Mouse (Mus musculus): ENCODE data around the gene Ncbp3.

Gene Ncbp3

DNA sequence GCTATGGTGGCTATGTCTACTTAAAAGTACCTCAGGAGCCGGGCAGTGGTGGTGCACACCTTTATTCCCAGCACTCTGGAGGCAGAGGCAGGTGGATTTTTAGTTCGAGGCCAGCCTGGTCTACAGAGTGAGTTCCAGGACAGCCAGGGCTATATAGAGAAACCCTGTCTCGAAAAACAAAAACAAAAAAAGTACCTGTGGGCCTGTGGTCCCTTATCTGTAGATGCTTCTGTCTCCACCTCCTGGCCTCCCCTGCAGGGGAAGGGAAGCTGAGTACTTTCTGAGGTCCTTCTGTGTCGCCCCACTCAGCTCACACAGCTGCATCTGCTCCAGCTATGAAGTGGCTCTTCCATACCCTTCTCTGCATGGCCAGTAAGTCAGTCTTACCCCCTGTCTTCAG is 42.7 kb downstream of the Ncbp3 start, which contains the start of gene Itgae:
Gene Itgae (plus strand): TSS at position 301 of the 400 bp plus-strand sequence.
- DNase-seq, result no peak

DNA sequence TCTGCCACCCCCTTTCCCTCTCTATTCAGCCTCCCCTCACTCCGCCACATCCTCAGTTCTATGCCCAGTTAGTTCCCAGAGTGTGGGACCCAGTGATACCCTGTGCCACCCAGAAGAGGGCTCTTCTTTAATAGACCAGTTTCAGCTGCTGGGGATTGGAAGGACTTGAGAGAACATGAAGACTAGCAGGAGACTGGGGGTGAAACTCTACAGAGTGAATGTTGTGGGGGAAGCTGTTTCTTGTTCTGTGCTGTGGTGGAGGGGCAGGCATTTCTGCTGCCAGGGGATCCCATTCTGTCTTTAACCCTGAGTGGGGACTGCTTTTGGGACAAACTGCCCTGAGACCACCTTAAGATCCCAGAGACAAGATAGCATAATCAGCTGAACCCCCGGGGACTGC is 43.2 kb downstream of the Ncbp3 start:
- DNase-seq, result no peak

DNA sequence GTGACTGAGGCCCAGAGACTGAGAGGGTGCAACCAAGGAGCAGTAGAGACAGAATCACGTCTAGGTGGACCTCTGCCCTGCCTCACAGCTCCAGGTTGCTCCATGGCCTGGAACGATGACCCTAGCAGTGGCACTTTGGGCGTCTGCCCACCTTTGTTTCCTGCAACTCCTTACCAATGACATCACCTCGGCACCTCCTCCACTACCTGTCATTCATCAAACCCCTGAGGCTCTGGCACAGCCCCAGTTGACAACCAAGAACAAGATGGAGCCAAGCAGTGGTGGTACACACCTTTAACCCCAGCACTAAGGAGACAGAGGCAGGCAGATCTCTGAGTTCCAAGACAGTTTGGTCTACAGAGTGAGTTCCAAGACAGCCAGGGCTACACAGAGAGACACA is 44.5 kb downstream of the Ncbp3 start:
- DNase-seq, result no peak

DNA sequence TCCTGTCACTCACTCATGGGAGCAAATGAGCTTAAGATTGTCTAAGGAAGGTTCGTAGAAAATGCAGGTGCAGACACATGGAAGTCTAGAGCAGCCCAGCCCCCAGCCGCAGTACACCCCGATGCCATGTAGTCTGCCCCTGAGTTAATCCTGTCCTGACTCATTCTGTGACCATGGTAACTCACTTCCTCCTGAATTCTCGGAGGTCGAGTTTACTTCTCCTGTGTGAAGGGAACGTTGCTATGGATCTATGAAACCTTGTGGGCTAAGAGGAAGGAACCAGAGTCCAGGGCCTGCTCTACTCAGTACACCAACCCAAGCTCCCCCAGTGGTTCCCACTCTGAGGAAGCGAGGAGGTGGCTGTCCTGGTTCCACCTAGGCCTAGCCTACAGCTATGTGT is 45.3 kb downstream of the Ncbp3 start:
- DNase-seq, result no peak

DNA sequence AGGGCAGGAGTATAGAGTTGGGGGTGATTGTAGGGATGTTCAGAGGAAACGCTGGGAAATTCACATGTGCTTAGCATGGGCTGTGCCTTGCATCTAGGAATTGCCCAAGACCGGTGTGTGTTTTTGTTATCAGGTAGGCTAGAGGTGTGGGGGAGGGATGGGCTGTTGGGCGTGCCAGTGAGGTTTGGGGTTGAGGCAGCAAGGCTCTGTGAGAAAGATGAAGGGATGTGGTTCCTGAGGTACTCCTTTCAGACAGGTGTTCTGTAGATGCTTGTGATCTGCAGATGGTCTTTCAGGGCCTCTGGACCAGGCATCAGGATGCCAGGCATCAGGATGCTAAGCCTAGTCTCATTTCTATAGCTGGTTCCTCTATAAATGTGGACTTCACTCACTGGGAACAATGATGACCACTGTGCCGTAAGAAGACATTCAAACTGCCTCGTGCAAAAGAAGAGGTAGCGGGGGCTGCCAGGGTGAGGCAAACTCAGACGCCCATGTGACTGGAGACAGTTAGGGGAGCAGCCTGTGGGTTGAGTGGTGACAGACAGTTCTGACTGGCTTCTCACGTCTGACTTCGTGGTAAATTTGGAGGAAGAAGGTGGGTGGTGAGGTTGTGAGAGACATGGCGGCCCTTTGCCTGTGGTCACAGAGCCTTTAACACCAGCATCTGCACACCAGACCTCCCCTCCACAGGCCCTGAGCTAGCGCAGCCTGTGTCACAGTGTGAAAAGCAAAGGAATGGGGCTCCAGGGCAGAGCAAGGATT is 46.8 kb downstream of the Ncbp3 start:
- DNase-seq, result no peak

DNA sequence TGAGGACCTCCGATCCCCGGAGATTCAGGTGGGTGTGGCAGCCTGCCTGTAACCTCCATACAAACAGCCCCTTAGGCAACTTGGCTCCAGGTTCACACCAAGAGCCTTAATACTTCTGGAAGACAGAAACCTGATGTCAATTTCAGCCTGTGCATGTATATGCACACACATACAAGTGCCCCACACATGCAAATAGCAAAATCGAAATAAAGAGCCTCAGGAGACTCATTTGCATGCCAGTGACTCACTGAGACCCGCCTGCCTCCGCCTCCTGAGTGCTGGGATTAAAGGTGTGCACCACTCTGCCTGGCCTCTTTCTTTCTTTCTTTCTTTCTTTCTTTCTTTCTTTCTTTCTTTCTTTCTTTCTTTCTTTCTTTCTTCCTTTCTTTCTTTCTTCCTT is 51.3 kb downstream of the Ncbp3 start:
- no peak for DNase-seq

DNA sequence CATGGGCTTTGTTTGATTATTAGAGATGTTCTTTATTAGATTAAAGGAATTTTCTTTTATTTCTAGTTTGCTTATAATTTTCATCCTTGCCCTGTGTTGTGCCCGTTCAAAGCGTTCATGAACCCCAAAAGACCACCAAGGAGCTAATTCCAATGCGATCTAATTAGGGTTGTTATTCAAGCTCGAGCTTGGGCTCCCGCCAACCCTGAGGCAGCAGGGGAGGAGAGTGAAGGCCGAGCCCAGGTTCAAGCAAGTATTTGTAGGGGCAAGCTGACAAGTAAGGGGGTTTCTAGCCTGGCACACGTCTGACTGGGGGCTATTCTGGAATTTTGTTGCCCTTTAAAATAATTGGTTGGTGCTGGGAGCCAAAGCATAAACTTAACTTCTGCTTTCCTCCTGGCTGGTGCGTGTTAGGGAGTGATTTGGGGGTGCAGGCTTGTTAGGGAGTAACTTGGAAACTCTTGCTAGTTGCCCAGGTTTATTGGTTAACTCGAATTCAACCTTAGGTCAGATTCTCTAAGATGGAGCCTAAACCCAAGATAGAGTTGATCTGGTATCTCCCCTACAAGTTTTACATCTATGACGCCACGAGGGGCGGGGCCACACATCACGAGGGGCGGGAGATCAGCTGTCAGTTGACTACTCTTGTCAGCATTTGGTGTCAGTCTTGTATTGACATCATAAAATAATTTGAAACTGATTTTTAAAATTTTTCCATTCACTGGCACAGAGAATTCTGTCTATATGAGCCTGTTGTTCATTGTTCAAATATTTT is 52.6 kb downstream of the Ncbp3 start:
- DNase-seq, result no peak

DNA sequence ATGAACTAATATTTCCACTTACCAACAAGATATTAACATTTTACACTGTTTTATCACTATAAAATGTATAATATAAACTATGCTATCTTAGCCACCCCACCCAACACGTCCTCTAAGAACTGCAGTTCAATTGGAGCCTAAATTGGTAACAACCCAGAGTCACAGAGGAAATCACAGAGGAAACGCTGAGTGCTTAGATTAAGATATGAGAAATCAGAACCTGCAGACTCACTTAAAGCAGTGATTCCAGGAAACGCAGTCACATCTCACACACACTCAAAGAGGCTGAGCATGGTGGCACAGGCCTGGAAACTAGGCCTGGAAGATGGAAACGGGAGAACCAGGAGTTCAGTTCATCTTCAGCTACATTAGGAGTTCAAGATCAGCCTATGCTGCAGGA is 53.7 kb downstream of the Ncbp3 start:
- no peak for DNase-seq

DNA sequence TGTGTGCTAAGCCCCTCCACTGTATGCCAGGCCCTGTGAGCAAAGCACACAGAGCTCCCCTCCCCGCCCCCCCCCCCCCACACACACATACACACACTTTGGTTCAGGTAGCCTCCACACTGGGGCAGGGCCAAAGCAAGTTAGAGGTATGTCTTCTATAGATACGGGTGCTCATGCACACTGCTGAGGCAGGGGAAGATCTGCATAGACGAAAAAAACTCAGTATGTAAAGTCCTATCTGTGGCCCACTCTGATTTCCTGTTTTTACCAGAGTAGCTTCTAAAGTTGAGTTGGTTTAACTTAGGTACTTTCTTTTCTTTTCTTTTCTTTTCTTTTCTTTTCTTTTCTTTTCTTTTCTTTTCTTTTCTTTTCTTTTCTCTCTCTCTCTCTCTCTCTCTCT is 57.7 kb downstream of the Ncbp3 start:
- DNase-seq, result no peak

DNA sequence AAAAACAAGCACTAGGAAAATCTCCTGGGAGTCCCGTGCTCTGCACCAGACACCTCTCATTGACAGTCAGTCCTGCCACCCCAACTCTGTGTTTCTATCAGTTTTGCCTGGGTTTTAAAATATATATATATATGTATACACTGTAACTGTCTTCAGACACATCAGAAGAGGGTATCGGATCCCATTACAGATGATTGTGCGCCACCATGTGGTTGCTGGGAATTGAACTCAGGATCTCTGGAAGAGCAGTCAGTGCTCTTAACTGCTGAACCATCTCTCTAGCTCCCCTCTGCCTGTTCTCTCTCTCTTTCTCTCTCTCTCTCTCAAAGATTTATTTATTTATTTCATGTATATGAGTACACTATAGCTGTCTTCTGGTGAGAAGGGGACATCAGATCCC is 59.8 kb downstream of the Ncbp3 start:
- peak; percentile 59 for DNase-seq

DNA sequence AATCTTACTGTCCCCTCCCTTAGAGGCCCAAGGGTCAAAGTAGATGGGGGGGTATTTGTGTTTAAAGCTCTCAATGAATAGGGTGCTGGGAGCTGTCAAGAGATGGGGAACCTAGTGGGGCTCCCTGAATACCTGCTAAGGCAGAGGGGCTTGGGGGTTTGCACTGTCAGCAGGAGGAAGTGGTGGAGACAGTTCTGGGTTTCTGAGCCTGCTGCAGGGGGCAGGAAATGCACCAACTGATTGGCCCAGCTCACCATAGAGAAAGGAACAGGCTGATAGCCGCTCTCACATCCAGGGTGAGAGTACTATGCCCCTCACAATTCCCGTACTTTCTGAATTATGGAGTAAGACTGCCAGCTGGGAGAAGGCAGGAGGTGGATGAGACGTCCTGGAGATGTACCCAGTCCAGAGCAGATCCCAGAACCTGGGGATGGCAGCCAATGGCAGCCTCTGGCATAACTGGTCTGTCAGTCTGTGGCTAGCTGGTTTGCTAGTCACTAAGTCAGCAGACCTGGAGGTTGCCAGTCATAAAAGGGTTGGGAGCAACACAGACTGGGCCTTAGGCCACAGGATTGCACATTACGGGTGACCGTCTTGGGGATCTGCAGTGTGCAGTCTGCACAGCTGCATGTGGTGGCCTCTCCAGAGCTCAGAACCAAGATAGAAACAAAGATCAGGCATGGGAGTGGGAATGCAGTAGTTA is 60.8 kb downstream of the Ncbp3 start:
- DNase-seq, result no peak

DNA sequence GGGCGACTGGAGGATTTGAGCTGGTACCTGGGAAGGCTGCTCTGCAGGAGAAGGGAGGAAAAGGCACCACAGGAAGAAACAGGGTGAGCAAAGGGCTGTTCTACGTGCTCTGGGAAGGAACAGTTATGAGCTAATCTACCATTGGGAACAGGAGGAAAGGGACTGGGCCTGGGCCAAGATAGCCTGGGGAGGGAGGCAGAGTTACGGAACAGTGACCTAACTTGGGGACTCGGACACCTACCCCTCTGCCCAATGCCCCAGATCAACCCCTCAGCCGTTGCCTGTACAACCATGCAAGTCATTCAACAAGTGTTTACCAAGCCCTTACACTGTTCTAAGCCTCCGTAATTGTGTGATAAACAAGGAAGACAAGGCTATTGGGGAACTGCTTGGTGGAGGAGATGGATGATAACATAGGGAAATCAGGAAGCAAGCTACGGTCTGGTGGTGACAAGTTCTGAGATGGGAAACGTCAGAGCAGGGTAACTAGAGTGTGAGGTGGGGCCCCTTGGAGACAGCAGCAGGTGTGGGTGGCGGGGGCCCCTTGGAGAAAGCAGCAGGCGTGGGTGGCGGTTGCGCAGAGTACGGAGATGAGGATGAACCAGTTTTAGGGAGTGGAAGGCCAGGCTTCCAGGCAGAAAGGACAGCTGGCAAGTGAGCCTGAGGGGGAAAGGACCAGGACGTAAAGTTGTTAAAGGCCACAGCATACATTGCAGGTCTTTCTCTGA is 61.5 kb downstream of the Ncbp3 start:
- no peak for DNase-seq

DNA sequence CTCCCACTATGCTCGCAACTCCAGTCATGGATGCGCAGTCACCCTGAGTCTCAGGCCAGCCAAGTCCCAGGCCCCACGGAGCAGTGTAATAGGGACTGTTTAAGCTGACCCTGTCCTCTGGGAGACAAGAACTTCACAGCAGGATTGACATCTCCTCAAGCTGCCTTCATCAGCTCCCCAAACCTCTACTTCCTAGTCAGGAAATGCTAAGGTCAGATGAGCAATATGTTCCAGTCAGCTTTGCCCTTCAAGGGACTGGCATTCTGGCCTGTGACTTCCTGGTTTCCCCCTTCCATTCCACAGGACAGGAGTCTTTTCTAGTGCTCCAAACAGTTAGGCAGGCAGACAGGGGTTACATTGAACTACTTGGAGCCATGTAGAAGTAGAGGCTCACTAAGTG is 62.4 kb downstream of the Ncbp3 start:
- no peak for DNase-seq

DNA sequence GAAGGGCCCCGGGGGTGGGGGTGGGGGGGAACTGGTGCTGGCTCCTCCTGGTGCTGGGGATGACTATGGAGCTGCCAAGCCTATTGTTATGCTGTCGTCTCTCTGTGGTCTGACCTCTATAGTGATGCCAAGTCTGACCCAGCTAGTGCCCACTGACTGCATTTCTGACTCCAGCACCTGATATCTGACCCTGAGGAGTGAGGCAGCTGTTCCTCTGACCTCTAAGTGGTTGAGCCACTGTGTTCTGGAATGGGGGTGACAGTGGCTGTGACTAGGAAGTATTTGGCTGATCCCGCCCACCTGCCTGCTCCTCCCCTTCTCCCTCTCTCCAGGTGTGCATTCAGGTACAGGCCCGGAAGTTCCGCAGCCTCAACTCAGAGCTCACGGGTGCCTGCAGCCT is 63.8 kb downstream of the Ncbp3 start:
- DNase-seq, result no peak

DNA sequence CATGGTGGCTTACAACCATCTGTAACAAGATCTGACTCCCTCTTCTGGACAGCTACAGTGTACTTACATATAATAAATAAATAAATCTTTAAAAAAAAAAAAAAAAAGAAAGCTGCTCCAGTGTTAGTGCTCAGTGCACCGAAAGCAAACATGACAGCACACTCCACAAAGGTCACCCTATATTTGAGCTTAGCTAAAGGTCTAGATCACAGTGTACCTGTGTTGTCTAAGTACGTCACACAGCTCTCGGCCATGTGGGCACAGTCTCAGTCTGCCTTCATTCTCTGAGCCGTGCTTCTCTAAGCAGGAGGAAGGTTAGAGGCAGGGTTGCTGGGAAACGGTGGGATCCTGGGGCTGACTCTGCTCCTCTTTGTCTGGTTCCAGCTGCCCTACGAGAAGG is 78.9 kb downstream of the Ncbp3 start:
- no peak for DNase-seq

DNA sequence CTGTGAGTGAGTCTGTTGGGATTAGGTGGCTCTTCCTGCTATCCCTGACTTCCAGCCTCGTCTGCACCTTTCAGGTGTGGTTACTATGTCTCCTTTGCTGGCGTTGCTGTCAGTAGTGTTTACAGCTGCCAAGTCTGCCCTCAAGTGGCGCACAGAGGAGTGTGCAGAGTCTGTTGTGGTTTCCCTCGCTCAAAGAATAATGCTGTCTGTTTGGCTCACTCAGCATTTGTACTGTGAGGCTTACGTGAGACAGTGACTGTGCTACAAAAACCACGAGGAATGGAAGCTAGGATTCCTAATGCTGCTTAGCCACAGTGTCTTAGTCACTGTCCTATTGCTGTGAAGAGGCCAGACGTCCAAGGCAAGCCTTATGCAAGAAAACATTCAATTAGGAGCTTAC is 83.4 kb downstream of the Ncbp3 start:
- no peak for DNase-seq

DNA sequence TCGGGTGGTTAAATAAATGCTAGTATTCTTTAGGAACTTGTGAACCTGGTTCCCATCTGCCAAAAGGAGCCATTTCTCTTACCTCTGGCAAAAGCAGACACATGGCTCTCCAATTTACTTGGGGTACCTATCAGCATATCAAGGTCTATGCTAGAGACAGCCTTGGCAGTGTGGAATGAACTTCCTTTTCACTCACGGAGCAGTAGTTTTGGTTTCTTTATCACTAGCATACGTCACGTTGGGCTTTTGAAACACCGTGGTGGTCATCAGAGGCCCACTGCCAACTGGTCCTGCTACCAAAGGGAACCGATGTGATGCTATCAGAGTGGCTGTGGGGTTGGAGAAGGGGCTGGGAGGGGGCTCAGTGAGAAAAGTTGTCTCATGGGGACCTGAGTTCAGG is 85.4 kb downstream of the Ncbp3 start:
- no peak for DNase-seq

DNA sequence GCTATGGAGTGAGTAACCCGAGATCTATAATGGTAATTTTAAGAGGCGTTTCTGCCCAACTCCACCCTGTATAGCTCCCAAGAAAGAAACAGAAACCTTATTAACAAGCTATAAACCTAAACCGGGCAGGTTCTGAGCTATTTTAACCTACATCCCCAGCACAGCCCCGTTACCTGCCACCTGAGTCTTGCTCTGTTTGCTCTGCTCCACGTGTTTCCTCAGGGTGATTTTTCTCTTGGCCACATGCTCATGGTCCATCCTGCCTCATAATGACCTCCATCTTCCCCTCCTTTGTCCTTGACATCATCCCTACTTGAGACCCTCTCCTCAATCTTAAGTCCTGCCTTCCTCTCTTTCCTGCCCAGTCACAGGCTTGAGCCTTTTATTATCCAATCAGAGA is 86.6 kb downstream of the Ncbp3 start:
- DNase-seq, result no peak

DNA sequence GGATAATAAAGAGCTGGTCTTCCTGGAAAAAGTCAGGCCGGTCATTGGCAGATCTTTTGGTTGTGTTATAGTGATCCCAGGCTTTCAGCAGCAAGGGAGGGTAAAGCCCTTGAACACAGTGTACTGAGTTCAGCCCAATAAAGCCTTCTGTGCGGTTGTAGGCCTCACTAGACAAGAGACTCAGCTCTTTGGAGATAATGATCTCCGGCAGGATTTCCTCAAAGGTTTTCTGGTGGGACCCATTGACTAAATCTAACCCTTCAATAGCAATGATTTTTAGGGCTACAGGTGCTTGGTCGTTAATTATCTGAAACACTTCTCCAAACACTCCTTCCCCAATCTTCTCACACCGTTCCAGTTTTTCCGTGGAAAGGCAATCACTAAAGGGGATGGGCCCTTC is 89.0 kb downstream of the Ncbp3 start:
- DNase-seq, result no peak

DNA sequence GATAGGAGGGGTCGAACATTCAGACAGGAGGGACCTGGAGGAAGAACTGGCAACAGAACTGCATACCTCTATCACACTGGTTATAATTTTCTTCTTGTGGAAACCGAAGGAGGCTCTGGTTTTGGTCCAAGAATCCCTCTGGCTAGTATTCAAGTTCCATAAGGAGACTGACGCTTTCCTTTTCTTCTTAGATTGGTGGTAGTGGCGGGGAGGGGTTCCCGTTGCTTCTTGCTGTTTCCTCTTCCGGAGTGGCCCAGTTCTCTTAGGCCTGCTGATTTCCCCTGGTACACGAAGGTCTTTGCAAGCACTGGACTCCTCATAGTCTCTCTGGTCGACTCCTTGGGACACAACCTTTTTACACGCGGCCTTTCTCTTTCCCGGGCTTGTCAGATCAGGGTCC is 89.5 kb downstream of the Ncbp3 start:
- no peak for DNase-seq

DNA sequence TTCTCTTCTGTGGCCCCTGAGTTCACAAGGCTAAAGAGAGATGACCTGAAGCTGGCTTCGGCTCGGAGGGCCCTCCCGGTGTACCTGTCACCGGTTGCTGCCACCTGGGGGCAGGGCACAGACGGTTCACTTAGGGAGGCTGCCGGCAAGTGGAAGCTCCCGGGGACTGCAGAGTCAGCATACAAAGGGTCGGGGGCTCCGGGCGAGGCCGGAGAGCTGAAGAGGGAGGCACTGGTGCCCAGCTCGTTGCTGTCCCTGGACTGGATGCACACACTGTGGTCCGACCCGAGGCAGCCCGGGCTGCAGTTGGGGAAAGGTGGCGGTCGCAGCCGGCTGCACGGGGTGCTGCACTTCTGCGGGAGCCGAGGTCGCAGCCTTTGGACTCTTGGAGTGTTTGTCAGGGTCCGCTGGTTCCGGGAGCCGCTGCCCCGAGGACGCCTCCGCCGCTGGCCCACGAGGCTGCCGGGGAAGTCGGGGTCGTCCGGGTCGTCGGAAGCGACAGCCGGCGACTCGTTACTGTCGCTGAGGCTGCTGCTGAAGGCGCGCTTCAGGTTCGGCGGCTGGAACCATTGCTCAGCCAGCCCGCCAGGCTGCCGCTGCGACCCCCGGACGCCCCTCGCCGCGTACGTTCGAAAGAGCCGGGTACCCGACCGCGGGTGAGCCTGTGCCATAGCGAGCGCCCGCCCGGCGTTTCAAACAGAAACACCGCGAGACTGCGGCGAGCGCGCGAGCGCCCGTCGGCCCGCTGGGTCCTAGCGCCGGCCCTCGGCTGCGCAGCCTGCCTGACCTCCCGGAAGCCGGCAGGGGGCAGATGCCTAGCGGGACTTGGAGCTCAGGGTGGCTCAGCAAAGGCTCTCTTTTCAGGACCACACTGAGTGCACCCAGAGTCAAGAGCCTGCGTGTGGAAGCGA is 90.3 kb downstream of the Ncbp3 start, which contains the start of gene Haspin:
Gene Haspin (minus strand): TSS at position 704 of the 911 bp plus-strand sequence.
- peak; percentile 95 for DNase-seq
